Mouse (Mus musculus) neutrophil, adult 59 days (primary cell): ENCODE data around the gene Cyp21a1. TPM values are rescaled to one million over a fixed set of nuclear protein-coding genes. Genes with fewer than 3 reads are reported as not detected.

ENCODE experiments used
- total RNA-seq, 2 experiments: library from RNA; stranded (reverse); gene quantifications; 1 replicate in 1 of 2; 2 replicates in 1 of 2; pipeline ENCODE4 v1.2.4; 2023

Gene Cyp21a1
- total RNA-seq = not detected

DNA sequence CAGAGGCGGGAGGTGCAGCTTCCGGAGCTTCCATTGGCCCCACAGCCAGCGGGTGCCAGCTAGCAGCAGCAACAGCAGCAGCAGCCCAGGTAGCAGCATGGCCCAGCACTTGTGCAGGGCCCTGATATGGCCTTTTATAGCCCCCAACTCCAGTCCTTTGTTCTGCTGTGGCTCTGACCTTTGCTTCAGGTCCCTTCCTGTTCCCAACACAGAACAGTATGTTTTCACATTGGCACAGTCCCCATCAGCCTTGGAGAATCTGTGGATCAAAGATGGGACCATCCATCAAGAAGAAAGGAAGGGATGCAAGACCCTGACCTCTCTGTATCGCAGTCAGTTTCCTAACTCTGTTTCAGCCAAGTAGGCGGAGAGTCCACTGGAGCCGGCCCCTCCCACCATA, at the start of gene Cyp21a1:
Gene Cyp21a1 (minus strand): TSS at position 261 of the 400 bp plus-strand sequence.

DNA sequence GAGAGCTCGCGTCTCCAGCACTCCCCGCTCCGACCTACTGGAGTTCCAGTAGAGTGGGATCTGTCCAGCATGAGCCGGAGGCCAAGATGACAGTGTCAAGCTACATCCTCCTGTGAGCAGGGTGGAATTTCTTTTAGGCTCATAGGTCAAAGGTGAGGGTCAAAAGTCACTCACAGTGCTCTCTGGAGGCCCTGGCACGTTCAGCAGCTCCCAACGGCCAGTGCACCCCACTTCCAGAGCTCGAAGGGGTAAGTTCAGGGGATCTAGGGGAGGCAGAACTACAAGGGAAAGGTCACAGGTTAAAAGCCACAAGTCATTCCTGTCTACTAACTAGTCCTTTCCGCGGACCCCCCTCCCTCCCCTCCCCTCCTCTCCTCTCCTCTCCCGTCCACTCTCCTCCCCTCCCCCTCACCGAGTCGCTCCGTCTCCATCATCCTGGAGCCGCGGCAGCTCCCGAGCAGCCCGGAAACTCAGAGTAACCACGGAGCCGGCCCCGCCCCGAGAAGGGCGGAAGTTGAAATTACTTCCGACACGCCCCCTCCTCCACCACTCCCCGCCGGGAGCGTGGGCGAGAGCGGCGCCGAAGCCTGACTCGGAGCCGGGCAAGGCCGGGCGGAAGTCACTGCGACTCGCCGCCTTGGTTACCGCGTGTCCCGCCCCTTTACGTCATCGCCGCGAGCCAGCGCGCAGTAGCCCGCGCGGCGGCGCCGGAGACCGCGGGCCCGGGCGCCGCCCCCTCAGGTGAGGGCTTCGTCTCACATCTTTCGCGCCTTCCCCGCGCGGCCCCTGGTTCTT, 45.6 kb upstream of the Cyp21a1 start, which contains the start of the genes Skiv2l and Nelfe:
Gene Skiv2l (minus strand): TSS at position 489 of the 795 bp plus-strand sequence.
Gene Nelfe (plus strand): TSS at position 670 of the 795 bp plus-strand sequence.

DNA sequence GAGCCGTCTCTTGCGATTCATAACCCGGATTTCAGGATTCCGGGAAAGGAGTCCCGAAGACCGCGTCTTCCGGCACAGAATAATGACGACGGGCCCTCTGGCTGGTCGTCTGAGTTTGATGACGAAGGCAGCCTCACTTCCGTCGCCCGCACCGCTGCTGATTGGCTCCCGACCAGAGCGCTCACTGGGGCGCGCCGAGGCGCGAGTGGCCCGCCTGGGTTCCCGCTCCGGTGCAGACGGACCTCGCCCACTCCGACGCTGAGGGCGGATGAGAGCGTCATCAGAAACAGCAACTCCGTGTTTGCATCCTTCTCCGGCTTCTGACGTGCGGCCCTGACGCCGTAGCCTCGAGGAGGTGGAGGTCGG, 32.5 kb upstream of the Cyp21a1 start, which contains the start of the genes Stk19 and Dxo:
Gene Stk19 (minus strand): TSS at position 90 of the 366 bp plus-strand sequence.
Gene Dxo (plus strand): TSS at position 164 of the 366 bp plus-strand sequence.

Other genes starting within 250 kb of the Cyp21a1 start
- gene Notch4, start 240.3 kb downstream of the Cyp21a1 start, total RNA-seq = under 1 TPM; 0.22 to 0.87 TPM
- gene Gpsm3, start 214.8 kb downstream of the Cyp21a1 start, total RNA-seq = 100 to 1,000 TPM; 393 to 441 TPM
- 10 to 100 TPM; 83.0 to 93.9 TPM for gene Pbx2, start 213.3 kb downstream of the Cyp21a1 start, total RNA-seq
- gene Ager, start 206.7 kb downstream of the Cyp21a1 start, total RNA-seq = 1 to 10 TPM; 7.1 to 8.5 TPM
- 10 to 100 TPM; 36.7 to 38.2 TPM for gene Rnf5, start 200.9 kb downstream of the Cyp21a1 start, total RNA-seq
- gene Agpat1, start 200.3 kb downstream of the Cyp21a1 start, total RNA-seq = 10 to 100 TPM; 49.9 to 51.8 TPM
- 1 to 10 TPM; 2.7 to 7.8 TPM for gene Egfl8, start 188.6 kb downstream of the Cyp21a1 start, total RNA-seq
- 10 to 100 TPM; 33.7 to 40.0 TPM for gene Ppt2, start 176.1 kb downstream of the Cyp21a1 start, total RNA-seq
- under 1 TPM in 1 of 2 experiments, not detected in 1; 0.53 TPM for gene Prrt1, start 175.0 kb downstream of the Cyp21a1 start, total RNA-seq
- gene Fkbpl, start 159.8 kb downstream of the Cyp21a1 start, total RNA-seq = 10 to 100 TPM in 1 of 2 experiments, 1 to 10 TPM in 1; 9.7 to 16.6 TPM
- 10 to 100 TPM; 61.2 to 71.9 TPM for gene Atf6b, start 157.4 kb downstream of the Cyp21a1 start, total RNA-seq
- under 1 TPM in 1 of 2 experiments, not detected in 1; 0.07 TPM for gene Tnxb, start 134.0 kb downstream of the Cyp21a1 start, total RNA-seq
- 1 to 10 TPM in 1 of 2 experiments, under 1 TPM in 1; 0.38 to 1.2 TPM for gene C4b, start 60.7 kb downstream of the Cyp21a1 start, total RNA-seq
- gene Stk19, start 32.4 kb upstream of the Cyp21a1 start, total RNA-seq = 10 to 100 TPM; 39.4 to 40.7 TPM
- gene Dxo, start 32.5 kb upstream of the Cyp21a1 start, total RNA-seq = 10 to 100 TPM; 46.2 to 53.2 TPM
- gene Skiv2l, start 45.6 kb upstream of the Cyp21a1 start, total RNA-seq = 10 to 100 TPM; 83.2 to 91.6 TPM
- 10 to 100 TPM; 24.1 to 27.8 TPM for gene Nelfe, start 45.8 kb upstream of the Cyp21a1 start, total RNA-seq
- under 1 TPM; 0.64 to 0.73 TPM for gene Cfb, start 58.0 kb upstream of the Cyp21a1 start, total RNA-seq
- gene Zbtb12, start 74.9 kb upstream of the Cyp21a1 start, total RNA-seq = 1 to 10 TPM; 2.7 to 2.8 TPM
- not detected for gene Gm20547, start 77.5 kb upstream of the Cyp21a1 start, total RNA-seq
- gene C2, start 93.7 kb upstream of the Cyp21a1 start, total RNA-seq = 1 to 10 TPM in 1 of 2 experiments, under 1 TPM in 1; 0.22 to 1.6 TPM
- 10 to 100 TPM; 58.0 to 71.6 TPM for gene Ehmt2, start 93.9 kb upstream of the Cyp21a1 start, total RNA-seq
- gene Slc44a4, start 109.9 kb upstream of the Cyp21a1 start, total RNA-seq = under 1 TPM in 1 of 2 experiments, not detected in 1; 0.24 TPM
- 10 to 100 TPM; 71.5 to 75.3 TPM for gene Neu1, start 126.7 kb upstream of the Cyp21a1 start, total RNA-seq
- 10 to 100 TPM in 1 of 2 experiments, 1 to 10 TPM in 1; 6.4 to 28.6 TPM for gene Hspa1b, start 154.7 kb upstream of the Cyp21a1 start, total RNA-seq
- not detected for gene Gm20481, start 165.4 kb upstream of the Cyp21a1 start, total RNA-seq
- 10 to 100 TPM; 14.6 to 41.1 TPM for gene Hspa1a, start 167.6 kb upstream of the Cyp21a1 start, total RNA-seq
- gene Hspa1l, start 168.1 kb upstream of the Cyp21a1 start, total RNA-seq = not detected
- gene Lsm2, start 177.3 kb upstream of the Cyp21a1 start, total RNA-seq = 10 to 100 TPM; 29.9 to 39.2 TPM
- 10 to 100 TPM; 61.3 to 70.3 TPM for gene Vars, start 196.4 kb upstream of the Cyp21a1 start, total RNA-seq
- not detected for gene Vwa7, start 212.0 kb upstream of the Cyp21a1 start, total RNA-seq
- under 1 TPM; 0.82 to 0.84 TPM for gene Sapcd1, start 223.5 kb upstream of the Cyp21a1 start, total RNA-seq
- 1 to 10 TPM; 6.7 to 8.8 TPM for gene Msh5, start 242.2 kb upstream of the Cyp21a1 start, total RNA-seq
- 100 to 1,000 TPM; 271 to 302 TPM for gene Clic1, start 245.4 kb upstream of the Cyp21a1 start, total RNA-seq